Mouse (Mus musculus): Measurements from ENCODE around the gene Olfr311.
A peak's percentile ranks its signal among the peaks of the same experiment; 100 is the strongest.
"Not testable (repeated sequence)": the region's sequence is repeated elsewhere in the genome, so short reads cannot be mapped to it uniquely, and the experiment has no call there.

Gene Olfr311

DNA sequence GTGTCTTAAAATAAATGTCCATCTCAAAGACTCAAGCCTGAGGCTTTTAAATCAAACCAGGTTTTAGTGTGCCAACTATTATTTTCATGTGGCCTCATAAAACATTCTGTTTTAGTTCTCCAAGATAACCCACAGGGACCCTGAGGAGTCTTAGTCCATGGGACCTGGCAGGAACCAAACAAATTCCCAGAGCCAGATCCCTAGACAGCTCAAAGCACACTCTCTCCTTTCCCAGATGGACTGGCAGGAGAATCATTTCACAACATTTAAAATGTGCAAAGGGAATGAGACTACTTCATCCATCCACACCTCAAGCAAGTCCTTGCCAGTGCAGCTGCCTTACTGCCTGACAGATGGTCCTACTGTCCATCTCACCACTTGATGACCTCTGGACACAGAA, at the start of gene Olfr311:
Gene Olfr311, plus strand, starts transcription at position 301 of the 400 bp plus-strand sequence.
- not testable (repeated sequence) for DNase-seq

DNA sequence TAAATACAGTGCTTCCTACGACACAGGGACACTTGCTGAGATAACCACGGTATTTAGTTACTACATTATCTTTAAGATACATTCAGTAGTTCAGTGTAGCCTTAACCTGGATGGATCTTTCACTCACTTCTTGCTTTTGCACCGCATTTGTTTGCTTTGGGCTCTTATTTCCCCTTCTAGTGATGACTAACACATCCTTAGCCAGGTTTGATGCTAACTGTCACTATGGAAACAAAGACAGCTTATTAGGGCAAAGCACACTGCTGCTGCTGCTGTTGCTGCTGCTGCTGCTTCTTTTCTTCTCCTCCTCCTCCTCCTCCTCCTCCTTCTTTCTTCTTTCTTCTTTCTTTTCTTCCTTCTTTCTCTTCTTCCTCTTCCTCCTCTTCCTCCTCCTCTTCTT, 49.5 kb upstream of the Olfr311 start:
- DNase-seq = no peak

- no peak for DNase-seq
Measured at GRCm38 (mm10) chr11:58790053-58790452, 49.0 kb upstream of the Olfr311 start.

DNA sequence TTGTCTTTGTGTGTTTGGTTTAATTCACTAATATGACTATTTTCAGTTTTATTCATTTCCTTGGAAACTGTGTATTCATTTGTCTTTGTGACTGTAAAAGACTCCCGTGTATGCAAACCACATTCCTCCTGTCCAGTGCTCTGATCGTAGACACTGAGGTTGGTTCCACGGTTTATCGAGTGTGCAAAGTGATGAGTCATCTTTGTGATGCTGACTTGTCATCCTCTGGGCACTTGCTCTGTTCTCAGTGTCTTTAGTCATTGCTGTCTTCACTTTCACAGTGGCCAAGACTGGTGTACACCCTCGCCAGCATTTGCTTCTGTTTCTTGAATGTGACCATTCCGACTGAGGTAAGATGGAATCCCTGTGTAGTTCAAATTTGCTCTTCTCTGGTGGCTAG, 48.4 kb upstream of the Olfr311 start:
- DNase-seq = no peak

DNA sequence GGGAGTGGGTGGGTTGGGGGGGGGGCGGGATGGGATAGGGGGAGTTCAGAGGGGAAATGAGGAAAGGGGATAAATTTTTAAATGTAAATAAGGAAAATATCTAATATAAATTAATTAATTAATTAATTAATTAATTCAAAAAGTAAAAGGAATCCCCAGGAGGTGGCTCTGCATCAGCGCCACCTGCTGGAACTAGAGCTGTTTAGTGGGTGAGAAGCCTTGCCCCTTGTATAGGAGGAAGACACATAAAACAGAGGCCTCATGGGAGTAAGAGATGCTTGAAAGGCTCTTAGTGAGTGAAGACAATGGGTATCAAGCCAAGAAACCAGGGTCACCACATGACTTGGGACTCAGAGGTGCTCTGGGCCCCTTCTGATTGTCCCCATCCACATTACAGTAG, 43.2 kb upstream of the Olfr311 start:
- no peak for DNase-seq

DNA sequence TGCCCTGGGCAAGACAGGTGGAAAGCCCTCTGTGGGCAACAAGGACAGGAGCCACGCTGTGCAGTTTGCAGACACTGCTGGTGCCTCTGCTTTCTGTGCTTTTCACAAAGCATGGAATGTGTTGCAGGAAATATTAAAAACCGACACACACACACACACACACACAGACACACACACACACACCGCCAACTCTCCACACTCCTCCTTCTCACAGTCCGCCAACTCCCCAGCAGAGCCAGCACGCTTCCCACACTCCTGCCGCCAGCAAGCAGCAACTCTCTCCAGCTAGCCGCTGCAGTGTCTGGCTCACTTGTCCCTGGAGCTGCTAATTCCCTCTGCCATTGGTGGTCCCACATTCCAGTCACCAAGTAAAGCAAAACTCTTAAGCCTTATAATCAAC, 42.2 kb upstream of the Olfr311 start:
- DNase-seq = no peak

DNA sequence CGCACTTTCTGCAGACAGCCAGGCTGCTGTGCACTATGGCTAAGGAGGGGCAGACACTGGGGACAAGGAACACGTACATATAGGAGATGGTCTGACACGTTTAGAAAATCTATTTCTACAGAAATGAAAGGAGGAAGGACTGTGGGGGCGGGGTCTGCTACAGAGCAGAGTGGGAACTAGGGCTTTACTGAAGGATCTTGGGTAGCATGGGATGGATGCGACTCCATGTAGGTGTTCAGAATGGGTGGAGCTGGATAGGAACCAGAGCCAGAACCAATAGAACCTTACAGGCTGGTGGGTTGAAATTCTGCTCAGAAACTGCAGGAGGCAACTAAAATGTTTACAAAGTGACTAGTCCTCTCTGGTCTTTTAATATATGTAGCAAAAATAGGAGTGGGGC, 39.3 kb upstream of the Olfr311 start:
- DNase-seq = no peak

DNA sequence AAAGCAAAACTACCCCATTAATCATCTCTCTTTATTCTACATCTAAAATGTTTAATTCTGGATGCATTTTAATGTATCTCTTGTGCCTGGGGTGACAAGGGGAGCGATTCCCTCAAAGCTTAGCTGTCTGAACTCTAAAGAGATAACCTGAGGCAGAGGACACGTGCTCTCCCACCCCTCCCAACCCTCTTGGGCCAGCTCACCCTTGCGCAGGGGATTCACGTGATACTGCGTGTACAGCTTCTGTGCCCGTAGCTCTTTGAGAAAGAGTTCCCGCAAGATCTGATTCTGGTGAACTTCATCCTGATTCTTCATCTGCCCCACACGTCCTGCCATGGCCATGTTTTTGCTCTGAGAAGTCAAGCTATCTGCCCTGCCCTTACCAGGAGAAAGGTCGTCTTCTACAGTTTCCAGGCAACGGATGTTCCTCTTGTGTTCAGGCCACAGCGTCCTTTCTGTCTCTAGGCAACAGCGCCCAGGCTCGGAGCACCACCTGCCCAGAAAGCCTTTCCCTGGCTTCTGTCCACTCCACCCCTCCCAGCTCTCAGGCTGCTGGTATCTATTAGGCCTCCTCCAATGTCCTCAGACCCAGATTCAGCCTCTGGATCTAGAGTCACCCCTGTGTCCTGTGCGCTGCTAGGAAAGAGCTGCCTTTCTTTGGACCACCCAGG, 37.4 kb upstream of the Olfr311 start, which contains the start of gene Fam183b:
Gene Fam183b, minus strand, starts transcription at position 403 of the 671 bp plus-strand sequence.
- DNase-seq = no peak

GRCm38 (mm10) chr11:58803871-58804270, 35.2 kb upstream of the Olfr311 start:
- no peak for DNase-seq

- no peak for DNase-seq
Measured at GRCm38 (mm10) chr11:58804393-58804792, 34.7 kb upstream of the Olfr311 start.

DNA sequence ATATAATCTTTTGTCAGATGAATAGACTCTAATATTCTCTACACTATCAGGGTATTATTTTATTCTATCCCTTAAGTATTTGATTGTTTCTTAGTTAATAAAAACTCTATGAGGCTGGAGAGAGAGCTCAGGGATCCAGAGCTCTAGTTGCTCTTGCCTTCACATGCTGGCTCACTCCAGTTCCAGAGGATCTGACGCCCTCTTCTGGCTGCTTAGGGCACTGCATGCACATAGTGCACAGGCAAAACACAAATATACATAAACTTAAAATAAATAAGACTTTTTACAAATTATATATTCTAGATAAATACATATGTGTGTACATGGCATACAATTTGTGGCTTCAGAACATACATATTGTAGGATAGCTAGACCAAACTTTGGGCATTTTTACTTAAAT, 27.1 kb upstream of the Olfr311 start:
- no peak for DNase-seq

DNA sequence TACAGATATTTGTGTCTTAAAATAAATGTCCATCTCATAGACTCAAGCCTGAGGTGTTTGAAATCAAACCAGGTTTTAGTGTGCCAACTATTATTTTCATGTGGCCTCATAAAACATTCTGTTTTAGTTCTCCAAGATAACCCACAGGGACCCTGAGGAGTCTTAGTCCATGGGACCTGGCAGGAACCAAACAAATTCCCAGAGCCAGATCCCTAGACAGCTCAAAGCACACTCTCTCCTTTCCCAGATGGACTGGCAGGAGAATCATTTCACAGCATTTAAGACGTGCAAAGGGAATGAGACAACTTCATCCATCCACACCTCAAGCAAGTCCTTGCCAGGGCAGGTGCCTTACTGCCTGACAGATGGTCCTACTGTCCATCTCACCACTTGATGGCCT, 24.4 kb upstream of the Olfr311 start, which contains the start of gene Olfr313:
Gene Olfr313, plus strand, starts transcription at position 301 of the 400 bp plus-strand sequence.
- DNase-seq = not testable (repeated sequence)

- DNase-seq = no peak
Measured at GRCm38 (mm10) chr11:58815676-58816075, 23.4 kb upstream of the Olfr311 start.

- not testable (repeated sequence) for DNase-seq
Measured at GRCm38 (mm10) chr11:58828937-58829336, 10.1 kb upstream of the Olfr311 start, which contains the start of gene Olfr312. Gene Olfr312, plus strand, starts transcription at chr11:58829237.

DNA sequence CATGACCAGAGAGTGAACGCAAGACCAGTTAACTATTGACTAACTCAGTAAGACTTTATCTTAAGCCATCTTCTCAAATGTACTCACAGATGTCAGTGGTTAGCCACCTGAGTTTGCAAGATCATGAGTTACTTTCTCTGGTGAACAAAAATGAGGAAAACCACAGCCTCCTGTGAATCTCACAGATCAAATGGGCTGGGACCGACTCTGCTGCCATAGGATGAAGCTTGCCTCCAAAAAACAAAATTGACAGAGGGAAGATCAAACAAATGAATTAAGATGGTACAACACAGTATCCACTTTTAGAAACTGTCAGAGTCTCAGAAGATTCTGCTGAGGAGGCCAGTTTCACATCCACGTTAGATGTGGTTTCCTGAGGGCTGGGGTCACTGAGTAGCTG, 9.3 kb upstream of the Olfr311 start:
- no peak for DNase-seq

- DNase-seq = not testable (repeated sequence)
Measured at GRCm38 (mm10) chr11:58832541-58832940, 6.5 kb upstream of the Olfr311 start.

DNA sequence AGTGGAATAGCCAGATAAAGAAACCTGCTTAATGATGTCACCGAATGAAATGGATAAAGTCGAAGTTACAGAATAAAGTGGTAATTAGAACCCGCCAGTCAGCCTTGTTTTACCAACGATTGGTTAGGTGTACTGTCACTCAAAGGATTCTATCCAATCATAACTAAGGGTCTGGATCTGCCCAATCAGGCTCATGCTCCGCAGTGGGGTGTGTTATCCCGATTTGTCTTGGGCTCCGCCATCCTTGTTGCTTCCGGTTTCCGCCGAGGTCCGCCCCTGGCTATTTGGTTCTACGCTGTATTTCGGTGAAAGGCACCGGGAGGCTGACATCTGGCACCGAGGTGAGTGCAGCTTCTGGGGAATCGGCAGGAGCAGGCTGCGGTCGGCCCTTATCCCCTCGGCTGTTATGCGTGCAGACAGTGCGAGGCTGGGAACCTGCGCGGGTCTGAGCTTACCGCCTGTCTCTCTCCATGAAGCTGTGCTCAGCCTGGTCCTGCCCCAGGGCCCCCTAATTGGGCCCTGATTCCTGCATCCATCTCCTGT, 7.9 kb downstream of the Olfr311 start, which contains the start of gene Gm12258:
Gene Gm12258, plus strand, starts transcription at position 240 of the 543 bp plus-strand sequence.
- peak; percentile 86 for DNase-seq

GRCm38 (mm10) chr11:58847636-58848035, 8.6 kb downstream of the Olfr311 start:
- no peak for DNase-seq

DNA sequence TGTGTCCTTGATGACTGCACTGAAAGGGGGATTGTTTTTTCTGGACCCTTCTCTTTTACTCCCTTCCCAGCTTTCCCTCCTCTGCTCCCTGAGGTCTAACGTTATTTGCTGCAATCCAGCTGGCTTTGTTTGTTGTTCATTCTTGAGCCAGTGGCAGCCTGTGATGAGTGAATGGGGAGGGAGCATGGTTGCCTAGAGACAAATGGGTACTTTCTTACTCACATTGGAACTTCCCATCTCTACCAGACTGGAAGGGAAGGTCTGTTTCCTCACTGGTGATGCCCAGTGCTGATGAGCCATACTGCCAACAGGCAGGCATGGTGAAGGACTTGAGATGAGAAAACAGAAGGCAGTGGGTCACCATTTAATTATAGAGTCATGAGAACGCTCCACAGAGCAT, 10.7 kb downstream of the Olfr311 start:
- DNase-seq = no peak

DNA sequence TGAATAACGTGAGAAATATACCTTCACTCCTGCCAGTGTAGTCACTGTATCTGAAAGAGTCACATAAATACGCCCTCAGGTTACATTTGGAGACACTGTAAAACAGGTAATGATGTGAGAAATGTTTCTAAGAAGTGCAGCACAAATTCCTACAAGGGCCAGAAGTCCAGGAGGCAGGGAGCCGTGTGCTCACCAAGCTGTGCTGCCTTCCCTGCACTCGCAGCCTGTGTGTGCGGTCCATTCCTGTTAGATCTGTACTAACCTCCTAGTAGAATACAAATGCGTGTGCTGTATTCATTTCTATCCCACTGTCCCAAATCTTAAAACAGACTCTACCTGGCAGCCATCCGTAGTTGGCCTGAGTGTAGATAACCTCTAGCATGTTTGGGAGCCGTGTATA, 21.7 kb downstream of the Olfr311 start:
- no peak for DNase-seq

- peak; percentile 76 for DNase-seq
Measured at GRCm38 (mm10) chr11:58867039-58867953, 28.2 kb downstream of the Olfr311 start, which contains the start of gene 2810021J22Rik. Gene 2810021J22Rik, plus strand, starts transcription at chr11:58867216.

GRCm38 (mm10) chr11:58867954-58868330, 28.9 kb downstream of the Olfr311 start:
- no peak for DNase-seq

DNA sequence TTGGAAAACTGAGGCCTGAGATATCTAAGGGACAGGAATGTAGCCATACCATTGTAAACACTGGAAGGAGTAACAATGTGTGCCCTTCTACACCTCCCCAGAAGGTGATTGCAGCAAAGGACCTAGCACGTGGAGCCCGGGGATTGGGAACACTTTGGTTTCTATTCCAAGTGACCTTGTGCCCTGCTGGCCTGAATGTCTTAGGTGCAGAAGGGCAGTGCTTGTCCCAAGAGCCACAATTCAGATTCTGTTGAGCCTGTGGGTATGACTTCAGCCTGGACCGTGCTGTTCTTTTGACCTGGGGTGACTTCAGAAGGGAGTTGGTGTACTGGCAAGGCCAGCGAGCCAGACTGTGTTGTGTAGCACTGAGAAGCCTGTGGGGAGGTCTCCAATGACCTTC, 31.9 kb downstream of the Olfr311 start:
- no peak for DNase-seq

Measured in lung, postnatal 14 days (tissue).